Mouse (Mus musculus): Measurements from ENCODE around the gene Pgr15l. TPM values are rescaled to one million over a fixed set of nuclear protein-coding genes. Genes with fewer than 3 reads are reported as not detected.

Gene Pgr15l
- not detected for total RNA-seq (2022)

- DNase-seq (ENCODE audit: low spot score): no peak
Observed at GRCm38 (mm10) chrX:97072369-97072768, at the start of gene Pgr15l. Gene Pgr15l (plus strand): TSS chrX:97072596.

- DNase-seq (ENCODE audit: low spot score): no peak
Observed at GRCm38 (mm10) chrX:97027540-97027939, 44.9 kb upstream of the Pgr15l start.

- no peak for DNase-seq (ENCODE audit: low spot score)
Observed at GRCm38 (mm10) chrX:97069816-97070215, 2.6 kb upstream of the Pgr15l start.
